Mouse (Mus musculus) heart, postnatal 0 days (tissue): ENCODE measurements around the gene Fam117b. TPM values are rescaled to one million over a fixed set of nuclear protein-coding genes. Genes with fewer than 3 reads are reported as not detected.

Source experiments
- ATAC-seq: fragments of 200-750 bp; cut with Nextera tagmentation; 2 replicates; pipeline ENCODE4 v1.8.0; 2017; ENCODE audit warnings: low read depth, moderate number of reproducible peaks, moderate library complexity; ENCODE audit not compliant: insufficient read depth
- DNase-seq: peaks from one replicate; pipeline ENCODE4 v3.0.0-alpha.2; 2016; ENCODE audit warnings: low spot score
- H3K27ac ChIP-seq: fragments of 300-500 bp; sonication (generic); 2 replicates; pipeline ENCODE4 v1.5.1; 2014; ENCODE audit warnings: low read depth, mild to moderate bottlenecking
- H3K27me3 ChIP-seq: fragments of 300-500 bp; sonication (generic); 2 replicates; pipeline ENCODE4 v1.6.1; 2014; ENCODE audit warnings: low read length, mixed read lengths; ENCODE audit not compliant: control insufficient read depth, insufficient read depth
- H3K36me3 ChIP-seq: fragments of 300-500 bp; sonication (generic); replicated peaks from 2 replicates; pipeline ENCODE4 v1.6.1; 2014; ENCODE audit warnings: low read length, mixed read lengths; ENCODE audit not compliant: control insufficient read depth, insufficient read depth
- H3K4me1 ChIP-seq: fragments of 300-500 bp; sonication (generic); 2 replicates; pipeline ENCODE4 v1.6.1; 2014; ENCODE audit warnings: antibody characterized with exemption; ENCODE audit not compliant: control insufficient read depth, insufficient read depth
- H3K4me2 ChIP-seq: fragments of 300-500 bp; sonication (generic); 2 replicates; pipeline ENCODE4 v1.6.1; 2014; ENCODE audit warnings: low read depth, mild to moderate bottlenecking, low read length, moderate library complexity
- H3K4me3 ChIP-seq: fragments of 300-500 bp; sonication (generic); 2 replicates; pipeline ENCODE4 v1.5.1; 2014; ENCODE audit warnings: low read depth, low read length
- H3K9ac ChIP-seq: fragments of 300-500 bp; sonication (generic); replicated peaks from 2 replicates; pipeline ENCODE4 v1.6.1; 2014; ENCODE audit warnings: low read depth, low read length, mixed read lengths
- H3K9me3 ChIP-seq: fragments of 300-500 bp; sonication (generic); replicated peaks from 2 replicates; pipeline ENCODE4 v1.6.1; 2016; ENCODE audit warnings: low read length; ENCODE audit not compliant: control insufficient read depth
- CTCF ChIP-seq: IDR thresholded peaks from 2 replicates; pipeline ENCODE4 v1.5.1; 2016; ENCODE audit warnings: antibody characterized with exemption, control low read depth, low read depth
- EP300 ChIP-seq: IDR thresholded peaks from 2 replicates; pipeline ENCODE4 v1.6.1; 2016; ENCODE audit warnings: antibody characterized with exemption, low read depth
- WGBS: fragments of 180-500 bp; shearing (Covaris S2); extraction: QIAGEN DNeasy Blood & Tissue Kit; methylation state at CpG from one replicate; pipeline ENCODE4 v1.1.7; 2014; 5-methylcytosine and 5-hydroxymethylcytosine counted together
- polyA plus RNA-seq: library from polyadenylated mRNA; unstranded; fragments of >200 nt; fragmentation: Nextera tagmentation; extraction: Ambion mirVana; gene quantifications from 2 replicates; pipeline ENCODE4 v1.2.1, GENCODE M21; 2015
- total RNA-seq: library from RNA; depleted of rRNA; stranded (reverse); fragments of >200 nt; gene quantifications from 2 replicates; pipeline ENCODE4 v1.2.3, GENCODE M21; 2014; ENCODE audit warnings: low replicate concordance

Fam117b gene
- total and polyA plus RNA-seq, 2 experiments from 2014 or later: 2.4 to 7.7 TPM

GRCm38 (mm10) chr1:59905916-59906315, 6.9 kb upstream of the Fam117b start:
- WGBS: 58% methylated on average over 2 of the region's 2 CpGs

GRCm38 (mm10) chr1:59906819-59907521, 5.8 kb upstream of the Fam117b start:
- no peak for ATAC-seq
- Histone ChIP-seq H3K9ac (no peak overlapping the region), H3K36me3 (no peaks in the 10 kb centered on the region), H3K9me3 (no peaks in the 10 kb centered on the region), H3K4me3 (no peak overlapping the region), H3K27ac (no peak overlapping the region), H3K27me3 (no peaks in the 10 kb centered on the region), H3K4me2 (no peak overlapping the region), H3K4me1 (no peaks in the 10 kb centered on the region)
- whole genome bisulfite sequencing: 82% methylated on average over 13 of the region's 13 CpGs
- no peak for TF ChIP-seq EP300
- TF ChIP-seq CTCF: no peak
- DNase-seq: no peak

More at GRCm38 (mm10) chr1:59905916-59906315, 6.9 kb upstream of the Fam117b start:
- Histone ChIP-seq H3K27me3 (no peaks in the 10 kb centered on the region), H3K4me1 (no peaks in the 10 kb centered on the region), H3K27ac (no peak overlapping the region), H3K9ac (no peak overlapping the region), H3K36me3 (no peaks in the 10 kb centered on the region), H3K4me3 (no peak overlapping the region), H3K9me3 (no peaks in the 10 kb centered on the region), H3K4me2 (no peak overlapping the region)
- ATAC-seq: no peak
- no peak for DNase-seq
- no peak for TF ChIP-seq EP300
- no peak for TF ChIP-seq CTCF

- ATAC-seq (no peak), DNase-seq (no peak)
- Histone ChIP-seq H3K4me2 (no peak overlapping the region), H3K27me3 (no peaks in the 10 kb centered on the region), H3K36me3 (no peaks in the 10 kb centered on the region), H3K9ac (no peak overlapping the region), H3K27ac (no peak overlapping the region), H3K4me1 (no peaks in the 10 kb centered on the region), H3K9me3 (no peaks in the 10 kb centered on the region), H3K4me3 (no peak overlapping the region)
- TF ChIP-seq CTCF: no peak
- no peak for TF ChIP-seq EP300
- 9% methylated on average over 2 of the region's 2 CpGs for WGBS
These were observed 5.1 kb upstream of the Fam117b start for GRCm38 (mm10) chr1:59907700-59908099.

- 77% methylated on average over 1 of the region's 1 CpGs for WGBS
- H3K27ac ChIP-seq: no peak overlapping the region
- H3K4me1 ChIP-seq: peaks cover 17% of the 10 kb centered on the region; the same call in 1 of the 2 replicates
- ATAC-seq (no peak), DNase-seq (no peak)
- no peaks in the 10 kb centered on the region for H3K36me3 ChIP-seq
- no peak overlapping the region for H3K9ac ChIP-seq
- TF ChIP-seq CTCF (no peak), EP300 (no peak)
- no peaks in the 10 kb centered on the region for H3K9me3 ChIP-seq
- H3K4me3 ChIP-seq: no peak overlapping the region
- H3K27me3 ChIP-seq: no peaks in the 10 kb centered on the region
- H3K4me2 ChIP-seq: no peak overlapping the region
These were observed 1.9 kb upstream of the Fam117b start for GRCm38 (mm10) chr1:59910941-59911340.

- ATAC-seq (peak; percentile 30), DNase-seq (peak; percentile 24)
- H3K4me2 ChIP-seq: peak overlapping the region; percentile 86
- no peaks in the 10 kb centered on the region for H3K9me3 ChIP-seq
- no peak for TF ChIP-seq CTCF
- no peak for TF ChIP-seq EP300
- H3K9ac ChIP-seq: peak overlapping the region; percentile 99
- peaks cover 27% of the 10 kb centered on the region; the same call in 1 of the 2 replicates for H3K4me1 ChIP-seq
- H3K27me3 ChIP-seq: no peaks in the 10 kb centered on the region
- WGBS: under 1% methylated on average over 71 of the region's 98 CpGs
- peak overlapping the region; percentile 86 for H3K4me3 ChIP-seq
- H3K36me3 ChIP-seq: no peaks in the 10 kb centered on the region
- H3K27ac ChIP-seq: peak overlapping the region; percentile 96
These were observed 526 bp downstream of the Fam117b start for GRCm38 (mm10) chr1:59913195-59913868.
